Mouse (Mus musculus) thymus, postnatal 10 days (tissue): ENCODE measurements at regions not wholly inside any gene's neighbourhood (a gene's known extent, or its start where the extent isn't known, plus 50 kb on each side); places are given as distances from the start of the nearest gene placed in this dataset.

ENCODE experiments used
- DNase-seq, 2 experiments: peaks; one replicate each; pipeline ENCODE4 v3.0.0; 2021; ENCODE audit warnings: low spot score in 2 of 2

GRCm38 (mm10) chr14:46638516-46638915 lies 121.8 kb upstream of the Cdkn3 start:
- DNase-seq: no peak

GRCm38 (mm10) chr14:46637240-46637639 lies 123.1 kb upstream of the Cdkn3 start:
- no peak for DNase-seq

- no peak for DNase-seq
Measured at GRCm38 (mm10) chr14:46636364-46636763, 124.0 kb upstream of the Cdkn3 start.

- DNase-seq: no peak
Measured at GRCm38 (mm10) chr14:46635322-46635721, 125.0 kb upstream of the Cdkn3 start.

- DNase-seq: no peak
Measured at GRCm38 (mm10) chr14:46634656-46635244, 125.6 kb upstream of the Cdkn3 start.

- no peak for DNase-seq
Measured at GRCm38 (mm10) chr14:46634251-46634650, 126.1 kb upstream of the Cdkn3 start.

GRCm38 (mm10) chr14:46627690-46628089 lies 132.7 kb upstream of the Cdkn3 start:
- no peak for DNase-seq

- DNase-seq: no peak
Measured at GRCm38 (mm10) chr14:46625760-46626159, 134.6 kb upstream of the Cdkn3 start.

GRCm38 (mm10) chr14:46623645-46624044 lies 136.7 kb upstream of the Cdkn3 start:
- DNase-seq: no peak

GRCm38 (mm10) chr14:46616030-46616429 lies 144.3 kb upstream of the Cdkn3 start:
- no peak for DNase-seq

GRCm38 (mm10) chr14:46614936-46615335 lies 145.4 kb upstream of the Cdkn3 start:
- no peak for DNase-seq

- DNase-seq: no peak
Measured at GRCm38 (mm10) chr14:46613748-46614147, 146.6 kb upstream of the Cdkn3 start.

- no peak for DNase-seq
Measured at GRCm38 (mm10) chr14:46613211-46613610, 147.1 kb upstream of the Cdkn3 start.

- DNase-seq: no peak
Measured at GRCm38 (mm10) chr14:46612584-46612983, 147.8 kb upstream of the Cdkn3 start.

GRCm38 (mm10) chr14:46610926-46611325 lies 149.4 kb upstream of the Cdkn3 start:
- DNase-seq: no peak

GRCm38 (mm10) chr14:46610226-46610855 lies 150.0 kb upstream of the Cdkn3 start:
- no peak for DNase-seq

GRCm38 (mm10) chr14:46606694-46607093 lies 153.6 kb upstream of the Cdkn3 start:
- no peak for DNase-seq

GRCm38 (mm10) chr14:46606037-46606436 lies 154.3 kb upstream of the Cdkn3 start:
- no peak for DNase-seq

GRCm38 (mm10) chr14:46604886-46605531 lies 155.3 kb upstream of the Cdkn3 start:
- no peak for DNase-seq

- DNase-seq: no peak
Measured at GRCm38 (mm10) chr14:46604156-46604885, 156.0 kb upstream of the Cdkn3 start.

- no peak for DNase-seq
Measured at GRCm38 (mm10) chr14:46596696-46597359, 163.5 kb upstream of the Cdkn3 start.

- no peak for DNase-seq
Measured at GRCm38 (mm10) chr14:46594151-46594550, 166.2 kb upstream of the Cdkn3 start.
